Mouse (Mus musculus) heart, postnatal 0 days (tissue): Measurements from ENCODE around the gene Frs3.

Experiments
- CTCF ChIP-seq: IDR thresholded peaks from 2 replicates; pipeline ENCODE4 v1.5.1; 2016; ENCODE audit warnings: antibody characterized with exemption, control low read depth, low read depth
- EP300 ChIP-seq: IDR thresholded peaks from 2 replicates; pipeline ENCODE4 v1.6.1; 2016; ENCODE audit warnings: antibody characterized with exemption, low read depth

GRCm38 (mm10) chr17:47648966-47649365 is 39.9 kb upstream of the Frs3 start:
- TF ChIP-seq CTCF (no peak), EP300 (no peak)
